Mouse (Mus musculus): ENCODE results near the gene Hmces. TPM values are rescaled to one million over a fixed set of nuclear protein-coding genes. Genes with fewer than 3 reads are reported as not detected.
"Not testable (repeated sequence)": the region's sequence is repeated elsewhere in the genome, so short reads cannot be mapped to it uniquely, and the experiment has no call there.

Gene Hmces
- polyA plus RNA-seq, 1 experiment: 14.9 TPM

- Histone ChIP-seq H3K27ac (ENCODE audit: control insufficient read depth, insufficient read depth, low read depth, low read length) (no peak overlapping the region), H3K4me3 (ENCODE audit: control insufficient read depth, low read depth, low read length) (no peak overlapping the region), H3K36me3 (ENCODE audit: control insufficient read depth, insufficient read depth, low read length) (peaks cover 1% of the 10 kb centered on the region; the same call in 1 of the 2 replicates), H3K4me1 (ENCODE audit: control insufficient read depth, insufficient read depth, low read length) (peaks cover 6% of the 10 kb centered on the region), H3K27me3 (ENCODE audit: control insufficient read depth, insufficient read depth, low read length) (no peaks in the 10 kb centered on the region)
- TF ChIP-seq POLR2A (IDR thresholded peaks at IDR 0.05; ENCODE audit: control insufficient read depth, low read depth, low read length) (no peak), CTCF (IDR thresholded peaks at IDR 0.05; ENCODE audit: control insufficient read depth, insufficient read depth, insufficient replicate concordance, low read depth, low read length) (no peak)
Measured at GRCm38 (mm10) chr6:87938941-87939340, 25.2 kb downstream of the Hmces start.

- no peaks in the 10 kb centered on the region for H3K27me3 ChIP-seq (ENCODE audit: control insufficient read depth, insufficient read depth, low read length)
- no peaks in the 10 kb centered on the region for H3K36me3 ChIP-seq (ENCODE audit: control insufficient read depth, insufficient read depth, low read length)
- H3K4me3 ChIP-seq (ENCODE audit: control insufficient read depth, low read depth, low read length): no peak overlapping the region
- no peak overlapping the region for H3K27ac ChIP-seq (ENCODE audit: control insufficient read depth, insufficient read depth, low read depth, low read length)
- TF ChIP-seq POLR2A (IDR thresholded peaks at IDR 0.05; ENCODE audit: control insufficient read depth, low read depth, low read length) (no peak), CTCF (IDR thresholded peaks at IDR 0.05; ENCODE audit: control insufficient read depth, insufficient read depth, insufficient replicate concordance, low read depth, low read length) (no peak)
- H3K4me1 ChIP-seq (ENCODE audit: control insufficient read depth, insufficient read depth, low read length): peaks cover 5% of the 10 kb centered on the region
Measured at GRCm38 (mm10) chr6:87942179-87942578, 28.4 kb downstream of the Hmces start.

GRCm38 (mm10) chr6:87962457-87962856 is 48.7 kb downstream of the Hmces start:
- H3K4me1 ChIP-seq (ENCODE audit: control insufficient read depth, insufficient read depth, low read length): not testable (repeated sequence)

GRCm38 (mm10) chr6:87970041-87970440 is 56.3 kb downstream of the Hmces start:
- no peak for TF ChIP-seq POLR2A (IDR thresholded peaks at IDR 0.05; ENCODE audit: control insufficient read depth, low read depth, low read length)
- no peak for TF ChIP-seq CTCF (IDR thresholded peaks at IDR 0.05; ENCODE audit: control insufficient read depth, insufficient read depth, insufficient replicate concordance, low read depth, low read length)
- H3K27ac ChIP-seq (ENCODE audit: control insufficient read depth, insufficient read depth, low read depth, low read length): no peak overlapping the region
- no peaks in the 10 kb centered on the region for H3K27me3 ChIP-seq (ENCODE audit: control insufficient read depth, insufficient read depth, low read length)
- no peaks in the 10 kb centered on the region for H3K36me3 ChIP-seq (ENCODE audit: control insufficient read depth, insufficient read depth, low read length)
- no peaks in the 10 kb centered on the region for H3K4me1 ChIP-seq (ENCODE audit: control insufficient read depth, insufficient read depth, low read length)
- no peak overlapping the region for H3K4me3 ChIP-seq (ENCODE audit: control insufficient read depth, low read depth, low read length)

More at GRCm38 (mm10) chr6:87962457-87962856, 48.7 kb downstream of the Hmces start:
- not testable (repeated sequence) for H3K27me3 ChIP-seq (ENCODE audit: control insufficient read depth, insufficient read depth, low read length); H3K4me3 ChIP-seq (ENCODE audit: control insufficient read depth, low read depth, low read length); H3K27ac ChIP-seq (ENCODE audit: control insufficient read depth, insufficient read depth, low read depth, low read length); H3K36me3 ChIP-seq (ENCODE audit: control insufficient read depth, insufficient read depth, low read length)

GRCm38 (mm10) chr6:87979728-87980127 is 66.0 kb downstream of the Hmces start:
- peaks cover 1% of the 10 kb centered on the region; the same call in 1 of the 2 replicates for H3K36me3 ChIP-seq (ENCODE audit: control insufficient read depth, insufficient read depth, low read length)
- peaks cover 15% of the 10 kb centered on the region for H3K4me1 ChIP-seq (ENCODE audit: control insufficient read depth, insufficient read depth, low read length)
- peak; percentile 66 for TF ChIP-seq POLR2A (IDR thresholded peaks at IDR 0.05; ENCODE audit: control insufficient read depth, low read depth, low read length)
- TF ChIP-seq CTCF (IDR thresholded peaks at IDR 0.05; ENCODE audit: control insufficient read depth, insufficient read depth, insufficient replicate concordance, low read depth, low read length): no peak
- H3K27ac ChIP-seq (ENCODE audit: control insufficient read depth, insufficient read depth, low read depth, low read length): peak overlapping the region; percentile 95
- peak overlapping the region; percentile 87 for H3K4me3 ChIP-seq (ENCODE audit: control insufficient read depth, low read depth, low read length)
- no peaks in the 10 kb centered on the region for H3K27me3 ChIP-seq (ENCODE audit: control insufficient read depth, insufficient read depth, low read length)

- peak overlapping the region; percentile 95 for H3K27ac ChIP-seq (ENCODE audit: control insufficient read depth, insufficient read depth, low read depth, low read length)
- H3K4me1 ChIP-seq (ENCODE audit: control insufficient read depth, insufficient read depth, low read length): peaks cover 15% of the 10 kb centered on the region
- peaks cover 1% of the 10 kb centered on the region; the same call in 1 of the 2 replicates for H3K36me3 ChIP-seq (ENCODE audit: control insufficient read depth, insufficient read depth, low read length)
- peak overlapping the region; percentile 87 for H3K4me3 ChIP-seq (ENCODE audit: control insufficient read depth, low read depth, low read length)
- no peak; the same call in 1 of the 2 replicates for TF ChIP-seq POLR2A (IDR thresholded peaks at IDR 0.05; ENCODE audit: control insufficient read depth, low read depth, low read length)
- no peak for TF ChIP-seq CTCF (IDR thresholded peaks at IDR 0.05; ENCODE audit: control insufficient read depth, insufficient read depth, insufficient replicate concordance, low read depth, low read length)
- no peaks in the 10 kb centered on the region for H3K27me3 ChIP-seq (ENCODE audit: control insufficient read depth, insufficient read depth, low read length)
Measured at GRCm38 (mm10) chr6:87980374-87981029, 66.8 kb downstream of the Hmces start.

- Histone ChIP-seq H3K27me3 (ENCODE audit: control insufficient read depth, insufficient read depth, low read length) (no peaks in the 10 kb centered on the region), H3K4me1 (ENCODE audit: control insufficient read depth, insufficient read depth, low read length) (peaks cover 15% of the 10 kb centered on the region), H3K27ac (ENCODE audit: control insufficient read depth, insufficient read depth, low read depth, low read length) (peak overlapping the region; percentile 93), H3K36me3 (ENCODE audit: control insufficient read depth, insufficient read depth, low read length) (peaks cover 1% of the 10 kb centered on the region; the same call in 1 of the 2 replicates), H3K4me3 (ENCODE audit: control insufficient read depth, low read depth, low read length) (peak overlapping the region; percentile 87)
- 0 out of 2 replicates have a peak, but pooled peaks have one; percentile 7 for TF ChIP-seq CTCF (IDR thresholded peaks at IDR 0.05; ENCODE audit: control insufficient read depth, insufficient read depth, insufficient replicate concordance, low read depth, low read length)
- TF ChIP-seq POLR2A (IDR thresholded peaks at IDR 0.05; ENCODE audit: control insufficient read depth, low read depth, low read length): peak; percentile 67
Measured at GRCm38 (mm10) chr6:87981030-87981485, 67.3 kb downstream of the Hmces start.

Measured in testis, adult 2 months (tissue).